Mouse (Mus musculus): ENCODE results near the gene Arhgef12.

Gene Arhgef12

GRCm38 (mm10) chr9:43003017-43003416 lies 104.0 kb downstream of the Arhgef12 start:
- DNase-seq (ENCODE audit: low read depth, low spot score) = no peak

GRCm38 (mm10) chr9:43000595-43001250 lies 106.3 kb downstream of the Arhgef12 start:
- DNase-seq (ENCODE audit: low read depth, low spot score) = no peak

GRCm38 (mm10) chr9:43000070-43000469 lies 107.0 kb downstream of the Arhgef12 start:
- peak; percentile 86 for DNase-seq (ENCODE audit: low read depth, low spot score)

- no peak for DNase-seq (ENCODE audit: low read depth, low spot score)
These were observed 109.5 kb downstream of the Arhgef12 start for GRCm38 (mm10) chr9:42997526-42997925.

GRCm38 (mm10) chr9:42995298-42995697 lies 111.7 kb downstream of the Arhgef12 start:
- no peak for DNase-seq (ENCODE audit: low read depth, low spot score)

- no peak for DNase-seq (ENCODE audit: low read depth, low spot score)
These were observed 112.3 kb downstream of the Arhgef12 start for GRCm38 (mm10) chr9:42994708-42995107.

- DNase-seq (ENCODE audit: low read depth, low spot score) = no peak
These were observed 113.4 kb downstream of the Arhgef12 start for GRCm38 (mm10) chr9:42993659-42994058.

- peak; percentile 76 for DNase-seq (ENCODE audit: low read depth, low spot score)
These were observed 119.1 kb downstream of the Arhgef12 start for GRCm38 (mm10) chr9:42987988-42988387.

- no peak for DNase-seq (ENCODE audit: low read depth, low spot score)
These were observed 138.0 kb downstream of the Arhgef12 start for GRCm38 (mm10) chr9:42968894-42969521.

- no peak for DNase-seq (ENCODE audit: low read depth, low spot score)
These were observed 139.3 kb downstream of the Arhgef12 start for GRCm38 (mm10) chr9:42967731-42968130.

GRCm38 (mm10) chr9:42964809-42965208 lies 142.2 kb downstream of the Arhgef12 start:
- peak; percentile 71 for DNase-seq (ENCODE audit: low read depth, low spot score)

- peak; percentile 74 for DNase-seq (ENCODE audit: low read depth, low spot score)
These were observed 142.7 kb downstream of the Arhgef12 start for GRCm38 (mm10) chr9:42964366-42964765.

- no peak for DNase-seq (ENCODE audit: low read depth, low spot score)
These were observed 144.5 kb downstream of the Arhgef12 start for GRCm38 (mm10) chr9:42962506-42962905.

- no peak for DNase-seq (ENCODE audit: low read depth, low spot score)
These were observed 148.6 kb downstream of the Arhgef12 start for GRCm38 (mm10) chr9:42958401-42958800.

- no peak for DNase-seq (ENCODE audit: low read depth, low spot score)
These were observed 158.7 kb downstream of the Arhgef12 start for GRCm38 (mm10) chr9:42948381-42948780.

- DNase-seq (ENCODE audit: low read depth, low spot score) = no peak
These were observed 161.9 kb downstream of the Arhgef12 start for GRCm38 (mm10) chr9:42945174-42945573.

- peak; percentile 90 for DNase-seq (ENCODE audit: low read depth, low spot score)
These were observed 162.5 kb downstream of the Arhgef12 start for GRCm38 (mm10) chr9:42944536-42945006.

- DNase-seq (ENCODE audit: low read depth, low spot score) = peak; percentile 57
These were observed 163.1 kb downstream of the Arhgef12 start, which contains the start of gene Grik4 for GRCm38 (mm10) chr9:42943781-42944535. TSS of gene Grik4 (minus strand) at chr9:42944493.

GRCm38 (mm10) chr9:42943057-42943529 lies 163.9 kb downstream of the Arhgef12 start:
- peak; percentile 77 for DNase-seq (ENCODE audit: low read depth, low spot score)

- no peak for DNase-seq (ENCODE audit: low read depth, low spot score)
These were observed 164.9 kb downstream of the Arhgef12 start for GRCm38 (mm10) chr9:42942148-42942547.

GRCm38 (mm10) chr9:42932146-42932545 lies 174.9 kb downstream of the Arhgef12 start:
- no peak for DNase-seq (ENCODE audit: low read depth, low spot score)

- DNase-seq (ENCODE audit: low read depth, low spot score) = peak; percentile 21
These were observed 179.5 kb downstream of the Arhgef12 start for GRCm38 (mm10) chr9:42927498-42927897.

All from brain, adult 2 months (tissue).